Mouse (Mus musculus): ENCODE data around the gene Nr1h2. TPM values are rescaled to one million over a fixed set of nuclear protein-coding genes. Genes with fewer than 3 reads are reported as not detected.
A peak's percentile ranks its signal among the peaks of the same experiment; 100 is the strongest.

Gene Nr1h2
- polyA plus RNA-seq, 1 experiment from 2014 or later, result 74.6 TPM

- Histone ChIP-seq H3K27ac (no peak overlapping the region), H3K4me3 (no peak overlapping the region), H3K9me3 (no peaks in the 10 kb centered on the region), H3K27me3 (ENCODE audit: poor library complexity, severe bottlenecking) (no peaks in the 10 kb centered on the region), H3K36me3 (replicated peaks) (peaks cover under 1% of the 10 kb centered on the region; the same call in 1 of the 2 replicates), H3K4me1 (peaks cover 15% of the 10 kb centered on the region)
- no peak for DNase-seq (ENCODE audit: extremely low spot score, low spot score)
- 76% methylated on average over 2 of the region's 2 CpGs for WGBS
Observed at GRCm38 (mm10) chr7:44557629-44558028, 3.9 kb upstream of the Nr1h2 start.

GRCm38 (mm10) chr7:44553196-44553764 is 471 bp downstream of the Nr1h2 start:
- DNase-seq (ENCODE audit: extremely low spot score, low spot score), result peak; percentile 91
- peaks cover 34% of the 10 kb centered on the region for H3K36me3 ChIP-seq (replicated peaks)
- peaks cover 23% of the 10 kb centered on the region for H3K4me1 ChIP-seq
- peak overlapping the region; percentile 89 for H3K4me3 ChIP-seq
- WGBS, result 2% methylated on average over 32 of the region's 32 CpGs
- no peaks in the 10 kb centered on the region for H3K27me3 ChIP-seq (ENCODE audit: poor library complexity, severe bottlenecking)
- H3K9me3 ChIP-seq, result no peaks in the 10 kb centered on the region
- peak overlapping the region; percentile 90 for H3K27ac ChIP-seq

- H3K27me3 ChIP-seq (ENCODE audit: poor library complexity, severe bottlenecking), result no peaks in the 10 kb centered on the region
- H3K4me3 ChIP-seq, result peak overlapping the region; percentile 89
- peaks cover 33% of the 10 kb centered on the region for H3K4me1 ChIP-seq
- H3K27ac ChIP-seq, result no peak overlapping the region
- peaks cover 34% of the 10 kb centered on the region for H3K36me3 ChIP-seq (replicated peaks)
- WGBS, result 88% methylated on average over 31 of the region's 31 CpGs
- no peaks in the 10 kb centered on the region for H3K9me3 ChIP-seq
- no peak for DNase-seq (ENCODE audit: extremely low spot score, low spot score)
Observed at GRCm38 (mm10) chr7:44552141-44552908, 1.4 kb downstream of the Nr1h2 start.

GRCm38 (mm10) chr7:44551731-44552130 is 2.0 kb downstream of the Nr1h2 start:
- Histone ChIP-seq H3K27ac (no peak overlapping the region), H3K4me3 (0 out of 2 replicates have a peak overlapping the region, but pooled peaks have one; percentile 89), H3K9me3 (peaks cover under 1% of the 10 kb centered on the region; the same call in 1 of the 2 replicates), H3K36me3 (replicated peaks) (peaks cover 38% of the 10 kb centered on the region), H3K27me3 (ENCODE audit: poor library complexity, severe bottlenecking) (no peaks in the 10 kb centered on the region), H3K4me1 (peaks cover 39% of the 10 kb centered on the region)
- no peak for DNase-seq (ENCODE audit: extremely low spot score, low spot score)
- WGBS, result 79% methylated on average over 22 of the region's 22 CpGs

GRCm38 (mm10) chr7:44551301-44551700 is 2.5 kb downstream of the Nr1h2 start:
- Histone ChIP-seq H3K4me3 (0 out of 2 replicates have a peak overlapping the region, but pooled peaks have one; percentile 14), H3K27ac (no peak overlapping the region), H3K9me3 (peaks cover 5% of the 10 kb centered on the region; the same call in 1 of the 2 replicates), H3K4me1 (peaks cover 40% of the 10 kb centered on the region), H3K27me3 (ENCODE audit: poor library complexity, severe bottlenecking) (no peaks in the 10 kb centered on the region), H3K36me3 (replicated peaks) (peaks cover 43% of the 10 kb centered on the region)
- no peak for DNase-seq (ENCODE audit: extremely low spot score, low spot score)
- 92% methylated on average over 21 of the region's 21 CpGs for WGBS

GRCm38 (mm10) chr7:44550409-44550678 is 3.4 kb downstream of the Nr1h2 start:
- Histone ChIP-seq H3K9me3 (peaks cover 9% of the 10 kb centered on the region; the same call in 1 of the 2 replicates), H3K27me3 (ENCODE audit: poor library complexity, severe bottlenecking) (no peaks in the 10 kb centered on the region), H3K4me1 (peaks cover 40% of the 10 kb centered on the region), H3K4me3 (no peak overlapping the region), H3K27ac (no peak overlapping the region), H3K36me3 (replicated peaks) (peaks cover 51% of the 10 kb centered on the region)
- WGBS, result 95% methylated on average over 12 of the region's 12 CpGs
- DNase-seq (ENCODE audit: extremely low spot score, low spot score), result no peak

GRCm38 (mm10) chr7:44549621-44550408 is 3.9 kb downstream of the Nr1h2 start:
- Histone ChIP-seq H3K4me1 (peaks cover 40% of the 10 kb centered on the region), H3K9me3 (peaks cover 9% of the 10 kb centered on the region; the same call in 1 of the 2 replicates), H3K4me3 (no peak overlapping the region), H3K27ac (no peak overlapping the region), H3K27me3 (ENCODE audit: poor library complexity, severe bottlenecking) (no peaks in the 10 kb centered on the region), H3K36me3 (replicated peaks) (peaks cover 56% of the 10 kb centered on the region)
- DNase-seq (ENCODE audit: extremely low spot score, low spot score), result no peak
- 94% methylated on average over 23 of the region's 23 CpGs for WGBS

GRCm38 (mm10) chr7:44548497-44549087 is 5.2 kb downstream of the Nr1h2 start, which contains the start of gene Pold1:
Gene Pold1 (minus strand): TSS chr7:44548849.
- H3K4me3 ChIP-seq, result peak within 1 kb of the TSS; percentile 79
- H3K36me3 ChIP-seq (replicated peaks), result peaks cover 65% of the 10 kb centered on the region
- H3K9me3 ChIP-seq, result peaks cover 9% of the 10 kb centered on the region; the same call in 1 of the 2 replicates
- H3K4me1 ChIP-seq, result peaks cover 32% of the 10 kb centered on the region
- H3K27me3 ChIP-seq (ENCODE audit: poor library complexity, severe bottlenecking), result no peaks in the 10 kb centered on the region
- DNase-seq (ENCODE audit: extremely low spot score, low spot score), result peak; percentile 100
- under 1% methylated on average over 43 of the region's 43 CpGs for WGBS
- peak within 1 kb of the TSS; percentile 92 for H3K27ac ChIP-seq

GRCm38 (mm10) chr7:44547725-44548124 is 6.0 kb downstream of the Nr1h2 start:
- Histone ChIP-seq H3K4me1 (peaks cover 25% of the 10 kb centered on the region), H3K9me3 (peaks cover 9% of the 10 kb centered on the region; the same call in 1 of the 2 replicates), H3K27ac (peak overlapping the region; percentile 92), H3K36me3 (replicated peaks) (peaks cover 74% of the 10 kb centered on the region), H3K27me3 (ENCODE audit: poor library complexity, severe bottlenecking) (no peaks in the 10 kb centered on the region), H3K4me3 (peak overlapping the region; percentile 79)
- no peak for DNase-seq (ENCODE audit: extremely low spot score, low spot score)
- WGBS, result 52% methylated on average over 5 of the region's 5 CpGs

- DNase-seq (ENCODE audit: extremely low spot score, low spot score), result no peak
- H3K36me3 ChIP-seq (replicated peaks), result peaks cover 75% of the 10 kb centered on the region
- peak overlapping the region; percentile 92; the same call in 1 of the 2 replicates for H3K27ac ChIP-seq
- H3K4me3 ChIP-seq, result peak overlapping the region; percentile 79
- no peaks in the 10 kb centered on the region for H3K27me3 ChIP-seq (ENCODE audit: poor library complexity, severe bottlenecking)
- H3K9me3 ChIP-seq, result peaks cover 9% of the 10 kb centered on the region; the same call in 1 of the 2 replicates
- H3K4me1 ChIP-seq, result peaks cover 18% of the 10 kb centered on the region
- WGBS, result 97% methylated on average over 13 of the region's 13 CpGs
Observed at GRCm38 (mm10) chr7:44547041-44547440, 6.7 kb downstream of the Nr1h2 start.

- H3K36me3 ChIP-seq (replicated peaks), result peaks cover 75% of the 10 kb centered on the region
- 95% methylated on average over 3 of the region's 3 CpGs for WGBS
- peaks cover 18% of the 10 kb centered on the region for H3K4me1 ChIP-seq
- peaks cover 9% of the 10 kb centered on the region; the same call in 1 of the 2 replicates for H3K9me3 ChIP-seq
- H3K4me3 ChIP-seq, result no peak overlapping the region; the same call in 1 of the 2 replicates
- H3K27ac ChIP-seq, result no peak overlapping the region
- H3K27me3 ChIP-seq (ENCODE audit: poor library complexity, severe bottlenecking), result no peaks in the 10 kb centered on the region
- no peak for DNase-seq (ENCODE audit: extremely low spot score, low spot score)
Observed at GRCm38 (mm10) chr7:44546274-44546673, 7.5 kb downstream of the Nr1h2 start.

- DNase-seq (ENCODE audit: extremely low spot score, low spot score), result no peak
- no peak overlapping the region for H3K27ac ChIP-seq
- 84% methylated on average over 12 of the region's 12 CpGs for WGBS
- H3K4me3 ChIP-seq, result no peak overlapping the region
- H3K27me3 ChIP-seq (ENCODE audit: poor library complexity, severe bottlenecking), result no peaks in the 10 kb centered on the region
- peaks cover 14% of the 10 kb centered on the region for H3K4me1 ChIP-seq
- H3K36me3 ChIP-seq (replicated peaks), result peaks cover 87% of the 10 kb centered on the region
- peaks cover 9% of the 10 kb centered on the region; the same call in 1 of the 2 replicates for H3K9me3 ChIP-seq
Observed at GRCm38 (mm10) chr7:44543071-44543470, 10.7 kb downstream of the Nr1h2 start.

Measured in forebrain, embryonic 10.5 days (tissue).